Mouse (Mus musculus): ENCODE results near the gene Trim25. TPM values are rescaled to one million over a fixed set of nuclear protein-coding genes. Genes with fewer than 3 reads are reported as not detected.

Trim25 gene
- polyA plus RNA-seq (2012; rRNA removed): 2.9 and 3.9 TPM in 2 replicates

DNA sequence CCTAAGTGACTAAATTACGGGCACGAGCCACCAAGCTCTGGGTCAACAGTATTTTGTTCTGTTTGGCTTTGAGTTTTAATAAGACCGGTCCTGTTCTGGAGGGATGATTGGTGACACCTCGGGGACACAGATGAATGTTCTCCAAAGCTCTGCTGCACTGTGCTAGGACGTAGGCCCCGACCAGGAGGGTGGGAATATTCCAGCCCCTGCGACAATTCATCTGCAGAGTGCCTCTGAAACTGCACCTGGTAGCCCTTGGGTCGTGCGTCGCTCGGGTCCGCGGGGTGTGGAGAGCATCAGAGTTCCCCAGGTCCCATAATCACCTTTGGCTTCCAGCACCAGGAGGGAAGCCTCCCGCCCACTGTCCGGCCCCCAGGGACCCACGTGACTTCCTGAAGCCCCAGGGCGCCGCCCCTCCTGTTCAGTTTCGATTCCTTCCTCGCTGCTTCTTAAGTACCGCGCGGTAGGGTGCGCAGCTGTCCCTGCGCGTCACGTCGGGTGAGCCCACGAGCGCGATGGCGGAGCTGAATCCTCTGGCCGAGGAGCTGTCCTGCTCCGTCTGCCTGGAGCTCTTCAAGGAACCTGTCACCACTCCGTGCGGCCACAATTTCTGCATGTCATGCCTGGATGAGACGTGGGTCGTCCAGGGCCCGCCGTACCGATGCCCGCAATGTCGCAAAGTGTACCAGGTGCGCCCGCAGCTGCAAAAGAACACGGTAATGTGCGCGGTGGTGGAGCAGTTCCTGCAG is at the start of gene Trim25:
TSS of gene Trim25 (plus strand) at position 403 of the 749 bp plus-strand sequence.

DNA sequence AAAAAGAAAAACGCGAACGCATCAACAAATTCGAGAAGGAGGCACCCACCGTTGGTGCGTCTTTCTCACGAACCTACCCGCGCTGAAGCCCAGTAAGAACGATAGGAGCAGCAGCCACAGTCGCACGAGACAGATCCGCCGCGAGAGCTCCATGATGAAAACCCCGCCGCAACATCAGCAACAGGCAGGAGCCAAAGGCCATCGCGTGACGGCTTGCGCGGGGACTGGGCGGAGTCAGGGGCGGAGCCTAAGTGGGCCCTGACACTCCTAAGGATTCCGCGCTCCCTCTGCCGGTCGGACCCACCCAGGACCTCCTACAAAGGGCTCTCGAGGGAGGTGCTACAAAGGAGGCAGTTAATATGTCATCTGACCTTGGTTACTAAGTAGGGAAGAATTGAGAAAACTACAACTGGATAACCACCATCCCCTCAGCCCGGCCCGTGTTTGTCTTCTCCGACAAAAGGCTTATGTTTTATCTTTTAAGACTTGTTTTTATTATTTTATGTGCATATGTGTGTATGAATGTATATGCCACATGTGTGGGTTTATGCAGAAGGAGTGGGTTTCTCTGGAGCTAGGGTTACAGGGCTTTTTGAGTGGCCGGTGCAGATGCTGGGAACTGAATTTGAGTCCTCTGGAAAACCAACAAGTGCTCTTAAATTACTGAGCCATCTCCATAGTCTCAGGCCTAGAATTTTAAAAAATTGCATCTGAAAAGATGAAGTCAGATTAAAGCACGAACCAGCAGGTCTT is 43.8 kb upstream of the Trim25 start, which contains the start of gene Scpep1:
TSS of gene Scpep1 (minus strand) at position 249 of the 753 bp plus-strand sequence.

DNA sequence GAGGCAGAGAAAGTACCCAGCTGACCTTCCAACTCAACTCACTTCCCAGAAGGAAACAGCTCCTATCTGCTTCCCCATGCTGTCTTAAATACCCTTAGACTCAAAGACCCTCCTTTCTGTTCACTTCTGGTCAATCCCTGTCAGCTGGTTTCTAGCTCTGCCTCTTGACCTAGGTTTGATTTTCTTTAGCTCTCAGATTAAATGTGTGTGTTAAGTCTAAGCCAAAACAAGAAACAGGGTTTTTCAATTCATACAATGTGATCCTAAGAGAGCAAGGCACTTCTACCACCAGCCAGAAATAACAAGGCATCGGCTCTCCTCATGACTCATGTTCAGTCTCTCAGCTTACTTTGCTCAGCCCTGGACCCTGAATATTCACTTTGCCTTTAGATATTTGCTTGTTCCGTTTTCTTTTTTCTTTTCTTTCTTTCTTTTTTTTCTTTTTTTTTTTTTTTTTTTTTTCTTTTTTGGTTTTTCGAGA is 32.3 kb upstream of the Trim25 start, which contains the start of gene Elobl:
TSS of gene Elobl (minus strand) at position 51 of the 481 bp plus-strand sequence.

DNA sequence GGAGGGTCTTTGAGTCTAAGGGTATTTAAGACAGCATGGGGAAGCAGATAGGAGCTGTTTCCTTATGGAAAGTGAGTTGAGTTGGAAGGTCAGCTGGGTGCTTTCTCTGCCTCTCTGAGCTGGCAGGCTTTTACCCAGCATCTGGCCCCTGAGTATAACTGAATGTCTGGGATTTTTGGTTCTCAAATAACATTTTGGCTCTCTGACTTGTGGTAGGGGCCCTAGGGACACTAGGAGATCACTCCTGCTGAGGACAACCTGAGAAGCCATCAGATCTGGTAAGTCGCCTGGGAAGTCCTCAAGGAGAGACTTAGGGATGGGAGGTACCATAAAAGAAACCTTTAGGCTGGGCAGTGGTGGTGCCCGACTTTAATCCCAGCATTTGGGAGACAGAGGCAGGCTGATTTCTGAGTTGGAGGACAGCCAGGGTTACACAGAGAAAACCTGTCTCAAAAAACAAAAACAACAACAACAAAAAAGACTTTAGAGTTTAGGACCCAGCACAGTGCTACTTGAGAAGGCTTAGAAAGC is 28.9 kb upstream of the Trim25 start, which contains the start of gene Coil:
TSS of gene Coil (plus strand) at position 51 of the 531 bp plus-strand sequence.

DNA sequence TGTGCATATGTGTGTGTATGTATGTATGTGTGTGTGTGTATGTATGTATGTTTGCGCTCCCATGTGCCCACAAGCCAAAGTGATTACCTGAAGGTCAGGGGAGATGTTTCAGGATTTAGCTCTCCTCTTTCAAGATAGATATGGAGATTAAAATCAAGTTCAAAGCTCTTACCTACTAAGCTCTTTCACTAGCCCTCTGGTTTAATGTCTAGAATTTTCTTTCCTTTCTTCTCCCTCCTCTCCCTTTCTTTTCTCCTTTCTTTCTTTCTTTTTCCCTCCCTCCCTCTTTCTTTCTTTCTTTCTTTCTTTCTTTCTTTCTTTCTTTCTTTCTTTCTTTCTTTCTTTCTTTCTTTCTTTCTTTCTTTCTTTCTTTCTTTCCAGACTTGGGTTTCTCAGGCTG is 67.6 kb downstream of the Trim25 start, which contains the start of gene Dgke:
TSS of gene Dgke (minus strand) at position 101 of the 400 bp plus-strand sequence.

Other genes with a start within 250 kb of the Trim25 start
- 44.1 and 47.1 TPM in 2 replicates for gene Akap1, start 134.8 kb upstream of the Trim25 start, polyA plus RNA-seq (2012; rRNA removed)
- gene Scpep1, start 43.9 kb upstream of the Trim25 start, polyA plus RNA-seq (2012; rRNA removed): 16.8 and 23.4 TPM in 2 replicates
- gene Elobl, start 32.4 kb upstream of the Trim25 start, polyA plus RNA-seq (2012; rRNA removed): 0.09 TPM in 1 of 2 replicates, not detected in the other
- 29.3 and 30.6 TPM in 2 replicates for gene Coil, start 29.1 kb upstream of the Trim25 start, polyA plus RNA-seq (2012; rRNA removed)
- gene Dgke, start 67.5 kb downstream of the Trim25 start, polyA plus RNA-seq (2012; rRNA removed): 16.0 and 16.7 TPM in 2 replicates
- 0.15 and 0.64 TPM in 2 replicates for gene Gm525, start 74.5 kb downstream of the Trim25 start, polyA plus RNA-seq (2012; rRNA removed)

Measured in central nervous system, embryonic 14 days (tissue).